Mouse (Mus musculus) brown adipose tissue, adult 24 weeks (tissue): ENCODE data around the gene Rbm47. TPM values are rescaled to one million over a fixed set of nuclear protein-coding genes. Genes with fewer than 3 reads are reported as not detected.

Experiments used
- H3K27ac ChIP-seq: fragments of 200-500 bp; replicated peaks from 2 replicates; pipeline ENCODE4 v1.5.1; 2012; ENCODE audit warnings: low read depth, mild to moderate bottlenecking, low read length
- H3K4me1 ChIP-seq: fragments of 200-500 bp; 2 replicates; pipeline ENCODE4 v1.6.1; 2012; ENCODE audit warnings: low read length, mixed read lengths; ENCODE audit not compliant: control insufficient read depth, insufficient read depth, insufficient read length
- H3K4me3 ChIP-seq: fragments of 200-500 bp; 2 replicates; pipeline ENCODE4 v1.5.1; 2012; ENCODE audit warnings: low read depth, mild to moderate bottlenecking, low read length, moderate library complexity; ENCODE audit not compliant: insufficient read depth
- polyA plus RNA-seq: library from polyadenylated mRNA; stranded (reverse); fragments of >200 nt; gene quantifications from 2 replicates; pipeline ENCODE4 v1.2.4, GENCODE M21; 2012; ENCODE audit not compliant: missing spikeins, insufficient read depth, insufficient read length

The Rbm47 gene
- polyA plus RNA-seq, 1 experiment, result 37.5 TPM

DNA sequence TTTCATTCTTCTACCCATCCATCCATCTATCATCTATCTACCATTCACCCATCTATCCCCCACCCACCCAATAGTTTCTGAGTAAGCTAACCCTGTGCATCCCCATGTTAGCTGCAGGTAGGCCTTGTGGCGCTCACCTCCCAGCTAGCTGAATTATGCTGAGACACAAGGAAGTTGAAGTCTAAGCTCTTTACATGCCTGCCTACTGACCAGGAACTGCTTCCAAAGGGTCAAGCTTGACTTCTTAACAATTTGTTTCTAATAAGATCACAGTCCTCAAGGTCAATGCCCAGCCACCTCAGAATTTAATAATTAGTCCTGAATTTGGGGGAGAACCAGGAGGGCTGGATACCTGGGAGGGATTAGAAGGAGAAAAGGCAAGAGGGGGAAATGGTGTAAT, 140.1 kb downstream of the Rbm47 start:
- Histone ChIP-seq H3K27ac (no peak overlapping the region), H3K4me1 (no peaks in the 10 kb centered on the region), H3K4me3 (no peak overlapping the region)

DNA sequence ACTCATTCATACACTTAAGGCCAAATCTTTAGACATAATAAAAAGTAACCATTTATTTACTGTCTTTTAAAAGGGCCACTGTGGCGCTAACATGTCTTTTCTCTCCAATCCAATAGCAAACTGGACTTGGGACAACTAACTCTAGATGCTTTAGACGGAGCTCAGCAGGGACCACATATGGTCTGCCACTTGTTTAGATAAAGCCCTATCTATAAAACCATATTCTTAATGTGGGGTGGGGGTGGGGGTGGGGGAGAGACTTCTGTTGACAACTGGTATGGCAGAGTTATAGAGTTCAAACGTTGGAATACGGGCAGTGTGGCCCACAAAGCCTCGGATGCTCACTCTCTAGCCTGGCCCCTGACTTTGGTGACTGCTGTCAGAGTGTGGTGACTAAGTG, 141.2 kb downstream of the Rbm47 start:
- H3K4me3 ChIP-seq, result no peak overlapping the region
- H3K27ac ChIP-seq, result no peak overlapping the region
- no peaks in the 10 kb centered on the region for H3K4me1 ChIP-seq

- Histone ChIP-seq H3K27ac (no peak overlapping the region), H3K4me3 (no peak overlapping the region), H3K4me1 (no peaks in the 10 kb centered on the region)
These were observed 144.7 kb downstream of the Rbm47 start for GRCm38 (mm10) chr5:66028232-66028631.

DNA sequence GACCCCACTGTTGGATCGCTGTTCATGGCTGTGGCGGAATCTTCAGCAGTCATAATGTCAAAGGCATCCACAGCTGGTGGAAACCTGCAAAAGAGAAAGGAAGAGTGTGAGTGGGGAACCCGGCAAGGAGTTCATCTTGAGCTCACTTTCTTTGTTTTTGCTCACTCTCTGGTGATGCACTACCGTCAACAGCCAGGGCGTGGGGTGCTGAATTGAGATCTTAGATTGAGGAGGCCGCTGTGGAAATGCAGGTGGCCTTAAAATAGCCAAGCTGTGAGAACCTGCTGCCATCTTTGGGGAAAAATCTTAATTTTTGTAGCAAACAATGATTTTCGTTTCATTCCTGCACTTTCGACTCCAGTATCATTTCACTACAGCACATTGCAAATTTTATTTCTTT, 145.7 kb downstream of the Rbm47 start:
- Histone ChIP-seq H3K27ac (no peak overlapping the region), H3K4me3 (no peak overlapping the region)

DNA sequence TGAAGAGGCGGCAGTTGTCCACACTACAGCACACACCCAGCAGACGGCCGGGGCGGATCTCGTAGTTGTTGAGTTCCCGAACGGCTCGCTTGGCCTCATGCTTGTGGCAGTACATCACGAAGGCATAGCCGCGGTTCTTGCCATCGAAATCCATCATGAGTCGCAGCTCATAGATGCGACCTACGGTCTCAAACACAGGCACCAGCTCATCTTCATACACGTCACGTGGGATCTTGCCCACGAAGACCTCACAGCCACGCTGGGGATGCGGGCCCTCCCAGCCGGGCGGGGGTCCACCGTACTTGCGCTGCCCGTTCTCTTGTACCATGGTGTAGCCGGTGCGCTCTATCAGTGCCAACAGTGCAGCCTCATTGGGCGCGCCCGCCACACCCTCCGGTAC, 146.1 kb downstream of the Rbm47 start:
- no peaks in the 10 kb centered on the region for H3K4me1 ChIP-seq
- H3K27ac ChIP-seq, result no peak overlapping the region
- H3K4me3 ChIP-seq, result no peak overlapping the region

More for the DNA sequence above, 145.7 kb downstream of the Rbm47 start:
- no peaks in the 10 kb centered on the region for H3K4me1 ChIP-seq

- Histone ChIP-seq H3K4me3 (no peak overlapping the region), H3K27ac (no peak overlapping the region; the same call in 1 of the 2 replicates), H3K4me1 (no peaks in the 10 kb centered on the region)
These were observed 157.4 kb downstream of the Rbm47 start for GRCm38 (mm10) chr5:66015449-66015961.

DNA sequence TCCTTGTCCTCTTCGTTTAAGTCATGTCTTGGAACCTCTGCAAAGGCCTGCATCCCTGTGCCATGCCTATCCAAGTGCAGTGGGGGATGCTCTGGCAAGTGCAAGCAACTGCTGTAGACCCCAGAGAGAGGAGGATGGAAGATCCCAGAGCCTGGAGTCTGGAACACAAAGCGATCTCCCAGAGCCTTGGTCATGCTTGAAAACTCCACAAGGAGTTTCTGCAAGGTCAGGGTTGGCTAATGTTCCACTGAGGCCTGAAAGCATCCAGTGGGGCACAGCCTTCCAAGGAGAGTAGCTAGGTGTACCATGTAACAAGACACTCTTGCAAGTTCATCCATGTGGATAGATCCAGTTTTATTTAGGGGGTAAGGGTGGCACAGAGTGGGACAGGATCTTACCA, 158.5 kb downstream of the Rbm47 start:
- Histone ChIP-seq H3K27ac (no peak overlapping the region), H3K4me1 (no peaks in the 10 kb centered on the region), H3K4me3 (no peak overlapping the region)

GRCm38 (mm10) chr5:66013999-66014398, 158.9 kb downstream of the Rbm47 start:
- Histone ChIP-seq H3K27ac (no peak overlapping the region), H3K4me3 (no peak overlapping the region), H3K4me1 (no peaks in the 10 kb centered on the region)

- H3K27ac ChIP-seq, result no peak overlapping the region
- H3K4me1 ChIP-seq, result no peaks in the 10 kb centered on the region
- no peak overlapping the region for H3K4me3 ChIP-seq
These were observed 164.5 kb downstream of the Rbm47 start for GRCm38 (mm10) chr5:66008245-66008967.

DNA sequence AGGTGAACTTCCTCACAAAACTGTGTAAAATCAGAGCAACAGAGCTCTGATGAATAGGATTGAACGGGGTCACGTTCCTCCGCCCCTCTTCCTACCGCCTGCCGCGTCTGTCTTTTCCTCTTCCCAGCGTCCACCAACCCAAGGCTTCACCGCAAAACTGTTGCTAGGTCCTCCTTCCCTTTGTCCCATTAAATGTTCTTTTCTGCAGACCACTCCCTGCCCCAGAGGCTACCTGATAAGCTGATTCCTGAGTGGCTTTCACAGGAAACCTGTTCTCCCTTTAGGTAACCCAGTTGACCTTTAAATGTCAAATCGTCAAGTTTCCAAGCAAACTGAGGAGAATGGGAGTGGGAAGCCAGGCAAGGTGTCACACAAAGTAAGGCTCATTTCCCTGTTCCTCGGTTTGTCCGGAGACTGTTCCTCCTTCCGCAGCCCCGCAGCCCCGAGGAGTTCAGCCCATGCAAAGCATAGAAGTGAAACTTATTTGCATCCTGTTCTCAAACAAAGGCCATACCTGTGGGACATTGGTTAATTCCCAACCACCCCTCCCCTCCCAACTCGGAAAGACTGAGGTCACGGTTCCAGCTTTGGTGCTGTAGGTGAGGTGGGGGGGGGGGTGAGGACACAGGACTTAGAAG, 167.8 kb downstream of the Rbm47 start:
- no peak overlapping the region for H3K4me3 ChIP-seq
- H3K4me1 ChIP-seq, result no peaks in the 10 kb centered on the region
- H3K27ac ChIP-seq, result no peak overlapping the region

GRCm38 (mm10) chr5:66004134-66004925, 168.6 kb downstream of the Rbm47 start, which contains the start of gene 9130230L23Rik:
Gene 9130230L23Rik (minus strand): TSS chr5:66004285.
- no peak within 1 kb of the TSS for H3K4me3 ChIP-seq
- no peak within 1 kb of the TSS for H3K27ac ChIP-seq
- no peaks in the 10 kb centered on the region for H3K4me1 ChIP-seq

GRCm38 (mm10) chr5:66001232-66001631, 171.7 kb downstream of the Rbm47 start:
- no peak overlapping the region for H3K4me3 ChIP-seq
- H3K27ac ChIP-seq, result no peak overlapping the region
- H3K4me1 ChIP-seq, result no peaks in the 10 kb centered on the region

GRCm38 (mm10) chr5:66000567-66001125, 172.3 kb downstream of the Rbm47 start:
- no peak overlapping the region for H3K4me3 ChIP-seq

DNA sequence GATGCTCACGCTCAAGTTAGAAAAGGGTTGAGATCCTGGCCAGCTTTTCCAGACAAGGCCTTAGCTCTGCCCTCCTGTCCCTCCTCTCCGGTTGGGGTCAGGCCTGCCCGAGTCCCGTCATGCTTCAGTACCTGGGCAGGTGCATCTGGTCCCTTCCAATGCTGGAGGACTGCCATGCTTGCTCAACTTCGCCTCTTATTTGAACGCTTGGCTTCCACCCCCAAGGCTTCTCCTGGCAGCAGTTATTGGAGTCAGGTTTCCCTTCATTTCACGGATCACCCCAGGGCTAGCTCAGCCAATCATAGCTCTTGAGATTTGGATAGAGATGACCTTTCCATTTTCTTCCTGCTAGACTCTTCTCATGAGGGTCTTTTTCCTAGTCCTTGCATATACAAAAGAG, 172.8 kb downstream of the Rbm47 start:
- Histone ChIP-seq H3K4me1 (no peaks in the 10 kb centered on the region), H3K4me3 (no peak overlapping the region), H3K27ac (no peak overlapping the region)

More at GRCm38 (mm10) chr5:66000567-66001125, 172.3 kb downstream of the Rbm47 start:
- Histone ChIP-seq H3K4me1 (no peaks in the 10 kb centered on the region), H3K27ac (no peak overlapping the region)

DNA sequence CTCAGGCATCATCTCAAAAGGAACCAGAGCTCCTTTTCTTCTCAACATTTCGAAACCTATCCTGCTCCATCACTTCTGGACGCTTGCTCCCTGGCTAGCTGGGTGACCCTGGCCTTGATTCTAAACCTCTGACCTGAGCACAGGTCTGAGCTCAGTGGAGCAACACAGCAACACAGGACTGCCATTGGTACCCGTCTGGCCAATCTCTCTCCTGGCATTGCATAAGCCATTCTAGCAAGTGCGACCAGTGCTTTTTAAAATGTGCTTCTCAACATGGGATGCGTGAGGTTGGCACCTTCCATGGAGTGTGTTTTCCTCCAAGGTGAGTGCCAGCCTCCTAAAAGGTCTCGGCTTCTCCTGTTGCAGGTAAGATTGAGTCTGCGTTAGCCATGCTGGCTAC, 173.8 kb downstream of the Rbm47 start:
- Histone ChIP-seq H3K4me3 (no peak overlapping the region), H3K4me1 (no peaks in the 10 kb centered on the region), H3K27ac (no peak overlapping the region)
